Mouse (Mus musculus) midbrain, embryonic 12.5 days (tissue): ENCODE data around the gene Hba-x. TPM values are rescaled to one million over a fixed set of nuclear protein-coding genes. Genes with fewer than 3 reads are reported as not detected.
A peak's percentile ranks its signal among the peaks of the same experiment; 100 is the strongest.

Source experiments
- ATAC-seq: fragments of 200-750 bp; cut with Nextera tagmentation; 2 replicates; pipeline ENCODE4 v1.8.0; 2017; ENCODE audit warnings: low read depth, moderate TSS enrichment, moderate library complexity; ENCODE audit not compliant: low FRiP score
- H3K27ac ChIP-seq: fragments of 300-500 bp; sonication (generic); replicated peaks from 2 replicates; pipeline ENCODE4 v1.5.1; 2016; ENCODE audit warnings: mild to moderate bottlenecking
- H3K27me3 ChIP-seq: fragments of 300-500 bp; sonication (generic); 2 replicates; pipeline ENCODE4 v1.6.1; 2016; ENCODE audit warnings: mild to moderate bottlenecking
- H3K36me3 ChIP-seq: fragments of 300-500 bp; sonication (generic); 2 replicates; pipeline ENCODE4 v1.6.1; 2016
- H3K4me1 ChIP-seq: fragments of 300-500 bp; sonication (generic); 2 replicates; pipeline ENCODE4 v1.6.1; 2016
- H3K4me2 ChIP-seq: fragments of 300-500 bp; sonication (generic); replicated peaks from 2 replicates; pipeline ENCODE4 v1.6.1; 2016; ENCODE audit warnings: mild to moderate bottlenecking, moderate library complexity
- H3K4me3 ChIP-seq: fragments of 300-500 bp; sonication (generic); 2 replicates; pipeline ENCODE4 v1.5.1; 2016; ENCODE audit warnings: mild to moderate bottlenecking
- H3K9ac ChIP-seq: fragments of 300-500 bp; sonication (generic); replicated peaks from 2 replicates; pipeline ENCODE4 v1.6.1; 2016; ENCODE audit warnings: mild to moderate bottlenecking, moderate library complexity
- H3K9me3 ChIP-seq: fragments of 300-500 bp; sonication (generic); 2 replicates; pipeline ENCODE4 v1.6.1; 2016; ENCODE audit warnings: mild to moderate bottlenecking
- WGBS: fragments of 180-500 bp; shearing (Covaris S2); methylation state at CpG from one replicate; pipeline ENCODE4 v1.1.7; 2016; 5-methylcytosine and 5-hydroxymethylcytosine counted together
- polyA plus RNA-seq: library from polyadenylated mRNA; unstranded; fragments of >200 nt; fragmentation: Nextera tagmentation; extraction: Ambion mirVana; gene quantifications from 2 replicates; pipeline ENCODE4 v1.2.1, GENCODE M21; 2016

The Hba-x gene
- polyA plus RNA-seq, 1 experiment from 2014 or later, result 1,723 TPM

- peaks cover 63% of the 10 kb centered on the region for H3K36me3 ChIP-seq
- H3K27ac ChIP-seq, result no peak overlapping the region
- no peak overlapping the region for H3K4me3 ChIP-seq
- H3K9ac ChIP-seq, result no peak overlapping the region
- no peak for ATAC-seq
- WGBS, result 88% methylated on average over 3 of the region's 3 CpGs
- H3K27me3 ChIP-seq, result no peaks in the 10 kb centered on the region
- no peak overlapping the region for H3K4me2 ChIP-seq
- no peaks in the 10 kb centered on the region; the same call in 1 of the 2 replicates for H3K4me1 ChIP-seq
- H3K9me3 ChIP-seq, result no peaks in the 10 kb centered on the region
Observed at GRCm38 (mm10) chr11:32237411-32237795, 38.8 kb upstream of the Hba-x start.

GRCm38 (mm10) chr11:32238093-32238860, 37.9 kb upstream of the Hba-x start:
- 61% methylated on average over 5 of the region's 5 CpGs for WGBS
- ATAC-seq, result peak; percentile 41; the same call in 1 of the 2 replicates
- no peaks in the 10 kb centered on the region; the same call in 1 of the 2 replicates for H3K4me1 ChIP-seq
- no peak overlapping the region for H3K4me3 ChIP-seq
- H3K27ac ChIP-seq, result no peak overlapping the region
- peaks cover 61% of the 10 kb centered on the region for H3K36me3 ChIP-seq
- H3K27me3 ChIP-seq, result no peaks in the 10 kb centered on the region
- no peak overlapping the region for H3K9ac ChIP-seq
- H3K9me3 ChIP-seq, result no peaks in the 10 kb centered on the region
- no peak overlapping the region for H3K4me2 ChIP-seq

GRCm38 (mm10) chr11:32241391-32241790, 34.8 kb upstream of the Hba-x start:
- Histone ChIP-seq H3K4me3 (no peak overlapping the region), H3K4me2 (no peak overlapping the region), H3K27me3 (no peaks in the 10 kb centered on the region), H3K27ac (no peak overlapping the region), H3K4me1 (no peaks in the 10 kb centered on the region; the same call in 1 of the 2 replicates), H3K36me3 (peaks cover 74% of the 10 kb centered on the region), H3K9ac (no peak overlapping the region), H3K9me3 (no peaks in the 10 kb centered on the region)
- ATAC-seq, result no peak

DNA sequence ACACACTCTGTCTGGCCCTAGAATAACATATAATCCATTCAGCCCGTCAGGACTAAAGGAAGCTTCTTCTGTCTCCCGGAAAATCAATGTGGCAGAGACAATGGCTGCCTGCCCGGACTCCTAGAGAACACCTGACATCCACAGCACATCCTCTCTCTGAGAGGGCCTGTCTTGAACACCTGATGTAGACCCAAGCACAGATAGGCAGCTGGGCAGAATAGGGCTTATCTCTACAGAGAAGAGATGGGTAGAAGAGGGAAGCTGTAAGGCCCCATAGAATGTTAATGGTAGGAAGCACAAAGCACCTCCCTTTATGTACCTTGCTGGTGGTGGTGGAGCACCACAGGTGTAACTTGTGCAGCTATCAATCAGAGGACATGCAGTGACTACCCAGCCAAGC, 34.0 kb upstream of the Hba-x start:
- Histone ChIP-seq H3K4me2 (no peak overlapping the region), H3K4me1 (no peaks in the 10 kb centered on the region), H3K9ac (no peak overlapping the region), H3K36me3 (peaks cover 76% of the 10 kb centered on the region), H3K4me3 (no peak overlapping the region), H3K27me3 (no peaks in the 10 kb centered on the region), H3K27ac (no peak overlapping the region), H3K9me3 (no peaks in the 10 kb centered on the region)
- no peak for ATAC-seq
- WGBS, result 85% methylated on average over 3 of the region's 3 CpGs

GRCm38 (mm10) chr11:32243205-32243955, 32.8 kb upstream of the Hba-x start:
- WGBS, result 75% methylated on average over 7 of the region's 7 CpGs
- Histone ChIP-seq H3K4me2 (no peak overlapping the region), H3K36me3 (peaks cover 83% of the 10 kb centered on the region), H3K4me1 (no peaks in the 10 kb centered on the region), H3K27ac (no peak overlapping the region), H3K27me3 (no peaks in the 10 kb centered on the region), H3K4me3 (no peak overlapping the region), H3K9ac (no peak overlapping the region), H3K9me3 (no peaks in the 10 kb centered on the region)
- no peak for ATAC-seq

DNA sequence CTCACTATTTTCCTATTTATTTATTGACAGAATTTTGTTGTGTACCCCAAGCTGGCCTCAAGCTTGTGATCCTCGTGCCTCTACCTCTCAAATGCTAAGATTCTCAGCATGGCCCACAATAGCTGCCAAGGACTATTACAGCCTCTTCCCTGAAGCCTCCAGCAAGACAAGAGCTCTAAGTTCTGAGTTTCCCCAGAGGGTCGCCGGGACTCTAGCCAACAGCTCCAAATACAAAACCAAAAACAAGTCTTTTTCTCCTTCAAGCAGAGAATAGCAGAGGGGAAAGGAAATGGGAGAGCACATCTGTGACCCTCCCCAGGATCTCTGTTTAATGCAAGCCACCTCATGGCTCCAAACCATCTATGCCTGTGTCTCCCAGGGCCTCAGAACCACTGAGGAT, 32.1 kb upstream of the Hba-x start:
- Histone ChIP-seq H3K4me1 (no peaks in the 10 kb centered on the region), H3K27ac (0 out of 2 replicates have a peak overlapping the region, but pooled peaks have one; percentile 30), H3K9me3 (no peaks in the 10 kb centered on the region), H3K4me2 (no peak overlapping the region), H3K4me3 (no peak overlapping the region), H3K27me3 (no peaks in the 10 kb centered on the region), H3K36me3 (peaks cover 83% of the 10 kb centered on the region), H3K9ac (no peak overlapping the region)
- ATAC-seq, result no peak
- WGBS, result 83% methylated on average over 3 of the region's 3 CpGs

- Histone ChIP-seq H3K36me3 (peaks cover 84% of the 10 kb centered on the region), H3K9ac (no peak overlapping the region), H3K27ac (0 out of 2 replicates have a peak overlapping the region, but pooled peaks have one; percentile 30), H3K27me3 (no peaks in the 10 kb centered on the region), H3K9me3 (no peaks in the 10 kb centered on the region), H3K4me3 (no peak overlapping the region), H3K4me1 (no peaks in the 10 kb centered on the region), H3K4me2 (no peak overlapping the region)
- no peak for ATAC-seq
- WGBS, result 91% methylated on average over 1 of the region's 1 CpGs
Observed at GRCm38 (mm10) chr11:32244617-32245016, 31.6 kb upstream of the Hba-x start.

GRCm38 (mm10) chr11:32245614-32246013, 30.6 kb upstream of the Hba-x start:
- WGBS, result 89% methylated on average over 6 of the region's 6 CpGs
- H3K36me3 ChIP-seq, result peaks cover 84% of the 10 kb centered on the region

DNA sequence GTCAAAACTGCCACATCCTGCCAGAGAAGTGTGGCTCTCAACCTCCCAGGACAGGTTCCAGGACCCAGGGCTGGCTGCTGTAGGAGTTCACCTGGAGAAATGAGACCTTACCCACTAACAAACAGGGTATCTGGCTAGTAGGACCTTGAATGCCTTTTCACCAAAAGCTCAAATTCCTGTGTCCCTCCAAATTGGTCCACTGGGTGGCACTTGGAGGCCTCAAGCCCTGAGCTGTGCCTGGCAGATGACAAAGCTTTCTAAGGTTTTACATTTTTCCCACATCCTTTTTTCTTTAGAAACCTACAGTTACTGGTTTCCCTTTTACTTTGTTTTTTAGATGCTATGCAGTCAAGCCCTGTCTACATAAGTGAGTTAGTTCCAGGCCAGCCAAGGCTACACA, 29.1 kb upstream of the Hba-x start:
- Histone ChIP-seq H3K36me3 (peaks cover 72% of the 10 kb centered on the region), H3K4me1 (no peaks in the 10 kb centered on the region), H3K9ac (no peak overlapping the region), H3K9me3 (no peaks in the 10 kb centered on the region), H3K4me3 (no peak overlapping the region), H3K4me2 (no peak overlapping the region), H3K27me3 (no peaks in the 10 kb centered on the region), H3K27ac (no peak overlapping the region)
- ATAC-seq, result no peak

More at GRCm38 (mm10) chr11:32245614-32246013, 30.6 kb upstream of the Hba-x start:
- no peak for ATAC-seq
- Histone ChIP-seq H3K27me3 (no peaks in the 10 kb centered on the region), H3K4me3 (no peak overlapping the region), H3K4me1 (no peaks in the 10 kb centered on the region), H3K27ac (no peak overlapping the region), H3K4me2 (no peak overlapping the region), H3K9ac (no peak overlapping the region), H3K9me3 (no peaks in the 10 kb centered on the region)

DNA sequence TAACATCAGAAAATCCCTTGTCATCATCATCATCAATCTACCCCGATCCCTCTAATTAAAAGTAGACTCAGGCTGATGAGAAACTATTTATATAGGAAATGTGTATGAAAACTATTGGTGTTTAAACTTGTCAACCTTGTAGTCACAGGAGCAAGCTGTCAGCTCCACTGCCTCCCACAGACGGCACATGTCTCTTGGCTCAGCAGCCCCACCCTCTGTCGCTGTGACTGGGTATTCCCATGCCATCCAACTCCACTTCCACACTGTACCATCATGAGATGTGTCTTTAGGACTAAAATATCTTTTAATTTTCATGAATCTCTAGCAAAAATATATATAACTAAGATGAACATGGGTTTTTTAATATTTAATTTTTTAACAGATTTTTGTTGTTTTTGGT, 27.9 kb upstream of the Hba-x start:
- Histone ChIP-seq H3K27ac (no peak overlapping the region), H3K9me3 (no peaks in the 10 kb centered on the region), H3K4me2 (no peak overlapping the region), H3K9ac (no peak overlapping the region), H3K27me3 (no peaks in the 10 kb centered on the region), H3K4me1 (no peaks in the 10 kb centered on the region), H3K4me3 (no peak overlapping the region), H3K36me3 (peaks cover 71% of the 10 kb centered on the region)
- no peak for ATAC-seq
- WGBS, result 92% methylated on average over 3 of the region's 3 CpGs

- 88% methylated on average over 8 of the region's 8 CpGs for WGBS
- Histone ChIP-seq H3K36me3 (peaks cover 57% of the 10 kb centered on the region), H3K4me1 (no peaks in the 10 kb centered on the region), H3K9ac (no peak overlapping the region), H3K4me3 (no peak overlapping the region), H3K27ac (no peak overlapping the region), H3K9me3 (no peaks in the 10 kb centered on the region), H3K27me3 (no peaks in the 10 kb centered on the region), H3K4me2 (no peak overlapping the region)
- no peak for ATAC-seq
Observed at GRCm38 (mm10) chr11:32250880-32251763, 25.1 kb upstream of the Hba-x start.

GRCm38 (mm10) chr11:32253121-32253520, 23.1 kb upstream of the Hba-x start:
- no peak overlapping the region for H3K27ac ChIP-seq
- H3K36me3 ChIP-seq, result peaks cover 39% of the 10 kb centered on the region
- ATAC-seq, result no peak
- H3K4me3 ChIP-seq, result no peak overlapping the region
- no peaks in the 10 kb centered on the region for H3K4me1 ChIP-seq
- H3K9me3 ChIP-seq, result no peaks in the 10 kb centered on the region
- H3K9ac ChIP-seq, result no peak overlapping the region
- WGBS, result 86% methylated on average over 1 of the region's 1 CpGs
- H3K4me2 ChIP-seq, result no peak overlapping the region
- H3K27me3 ChIP-seq, result no peaks in the 10 kb centered on the region
